Mouse (Mus musculus) thymus, adult 2 months (tissue): ENCODE data around the gene Coro1a.
"Not testable (repeated sequence)": the region's sequence is repeated elsewhere in the genome, so short reads cannot be mapped to it uniquely, and the experiment has no call there.

Experiments
- CTCF ChIP-seq: fragments of 200-500 bp; IDR thresholded peaks from 2 replicates; pipeline ENCODE4 v1.5.1; 2012; ENCODE audit warnings: mild to moderate bottlenecking, control low read depth, low read length, moderate library complexity, borderline replicate concordance; ENCODE audit not compliant: control insufficient read depth, poor library complexity, insufficient read depth; ENCODE audit errors: extremely low read depth
- POLR2A ChIP-seq: fragments of 200-500 bp; IDR thresholded peaks from 2 replicates; pipeline ENCODE4 v1.6.1; 2012; ENCODE audit warnings: mild to moderate bottlenecking, low read length, control low read depth, moderate library complexity; ENCODE audit not compliant: control insufficient read depth, poor library complexity, insufficient read depth; ENCODE audit errors: extremely low read depth

GRCm38 (mm10) chr7:126730256-126730789 lies 22.7 kb upstream of the Coro1a start:
- not testable (repeated sequence) for TF ChIP-seq POLR2A, CTCF
